Mouse (Mus musculus) bone marrow, adult 2 months (tissue): Measurements from ENCODE around the gene Tango2.

Experiments used
- CTCF ChIP-seq: fragments of 200-500 bp; IDR thresholded peaks from 2 replicates; pipeline ENCODE4 v1.5.1; 2011; ENCODE audit warnings: low read length, control low read depth; ENCODE audit not compliant: control insufficient read depth, insufficient read depth
- POLR2A ChIP-seq: fragments of 200-500 bp; IDR thresholded peaks from 2 replicates; pipeline ENCODE4 v1.6.1; 2011; ENCODE audit warnings: low read depth, mild to moderate bottlenecking, control low read depth, low read length, borderline replicate concordance; ENCODE audit not compliant: control insufficient read depth

DNA sequence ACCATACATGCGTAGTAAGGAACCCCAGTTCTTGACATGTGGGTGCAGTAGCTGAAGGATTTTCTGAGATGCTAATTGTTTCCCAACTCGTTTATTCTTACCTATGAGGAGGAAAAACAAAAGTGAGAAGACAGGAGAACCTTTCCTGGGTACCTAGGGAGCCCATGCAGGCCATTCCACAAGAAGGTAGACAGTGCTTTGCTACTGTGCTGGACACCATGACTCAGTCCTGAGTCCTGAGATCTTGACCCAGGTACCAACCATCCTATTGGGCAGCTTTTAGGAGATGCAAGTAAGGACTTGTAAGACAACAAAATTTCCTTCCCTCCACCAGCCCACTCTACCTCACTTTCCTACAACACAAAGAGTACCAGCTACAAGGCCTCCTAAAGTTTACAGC is 89.7 kb downstream of the Tango2 start, which contains the start of gene Gm49776:
- TF ChIP-seq CTCF (no peak), POLR2A (no peak)
